Mouse (Mus musculus) right cerebral cortex, adult 18-20 months (tissue): ENCODE data around the gene Tbcc.
A peak's percentile ranks its signal among the peaks of the same experiment; 100 is the strongest.
"Not testable (repeated sequence)": the region's sequence is repeated elsewhere in the genome, so short reads cannot be mapped to it uniquely, and the experiment has no call there.

ENCODE experiments used
- DNase-seq: peaks from one replicate; pipeline ENCODE4 v3.0.0; 2022; ENCODE audit warnings: mixed read lengths

Tbcc gene

GRCm38 (mm10) chr17:46890116-46890815 lies at the start of gene Tbcc:
Tbcc (plus strand) TSS chr17:46890684.
- DNase-seq: peak; percentile 98

DNA sequence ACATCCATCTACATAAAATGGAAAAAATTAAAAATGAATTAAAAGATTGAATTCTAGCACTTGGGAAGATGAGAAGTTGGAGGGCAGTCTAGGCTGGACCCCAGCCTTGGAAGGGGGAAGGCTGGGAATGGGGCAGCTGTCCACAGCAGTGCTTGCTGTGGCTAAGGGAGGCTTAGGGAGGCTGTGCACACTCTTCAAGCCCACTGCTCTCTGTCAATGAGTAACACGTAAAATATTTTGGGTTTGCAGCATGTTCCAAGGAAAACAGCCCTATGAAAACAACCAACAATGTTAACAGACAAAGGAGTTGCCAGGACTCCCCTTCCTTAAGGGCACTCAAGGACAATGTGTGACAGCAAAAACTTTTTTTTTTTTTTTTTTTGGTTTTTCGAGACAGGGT lies 47.5 kb upstream of the Tbcc start:
- DNase-seq: no peak

DNA sequence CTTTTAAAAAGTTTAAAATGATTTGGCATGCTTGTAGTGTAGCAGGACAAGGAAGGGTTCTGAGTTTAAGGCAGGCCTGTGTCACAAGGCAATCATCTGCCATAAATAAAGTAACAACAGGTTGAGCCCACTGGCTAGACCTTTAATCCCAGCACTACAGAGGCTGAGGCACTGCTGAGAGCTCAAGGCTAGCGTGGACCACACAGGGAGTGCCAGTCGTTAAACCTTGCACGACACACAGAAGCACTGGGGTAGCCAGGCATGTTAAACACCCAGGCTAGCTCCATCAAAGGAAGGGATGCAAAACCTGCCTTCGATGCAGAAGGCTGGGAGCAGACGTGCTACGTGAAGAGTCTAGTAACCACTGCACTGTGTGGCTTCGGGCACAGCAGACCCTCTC lies 46.8 kb upstream of the Tbcc start:
- DNase-seq: no peak

DNA sequence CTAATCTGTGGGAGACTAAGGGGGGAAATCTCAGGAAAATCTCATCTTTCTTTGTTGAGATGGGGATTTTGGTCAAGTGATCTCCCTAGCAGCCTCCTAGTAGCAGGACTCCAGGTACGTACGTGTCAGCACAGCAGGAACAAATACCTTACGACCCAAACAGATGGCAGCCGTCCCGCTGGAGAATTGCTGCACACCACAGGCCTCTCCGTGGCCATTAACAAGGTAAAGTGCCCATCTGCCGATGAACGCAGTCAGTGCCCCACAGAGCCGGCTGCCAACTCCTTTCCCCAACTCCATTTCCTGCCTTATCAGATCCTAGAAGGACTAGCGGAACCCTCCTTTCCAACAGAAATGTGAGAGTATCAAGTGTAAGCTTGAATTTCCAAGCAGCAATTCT lies 45.7 kb upstream of the Tbcc start:
- DNase-seq: no peak

GRCm38 (mm10) chr17:46845262-46845661 lies 45.2 kb upstream of the Tbcc start:
- DNase-seq: no peak

- DNase-seq: not testable (repeated sequence)
Measured at GRCm38 (mm10) chr17:46846573-46846972, 43.9 kb upstream of the Tbcc start.

- DNase-seq: no peak
Measured at GRCm38 (mm10) chr17:46847206-46847605, 43.3 kb upstream of the Tbcc start.

GRCm38 (mm10) chr17:46852725-46853124 lies 37.8 kb upstream of the Tbcc start:
- no peak for DNase-seq

DNA sequence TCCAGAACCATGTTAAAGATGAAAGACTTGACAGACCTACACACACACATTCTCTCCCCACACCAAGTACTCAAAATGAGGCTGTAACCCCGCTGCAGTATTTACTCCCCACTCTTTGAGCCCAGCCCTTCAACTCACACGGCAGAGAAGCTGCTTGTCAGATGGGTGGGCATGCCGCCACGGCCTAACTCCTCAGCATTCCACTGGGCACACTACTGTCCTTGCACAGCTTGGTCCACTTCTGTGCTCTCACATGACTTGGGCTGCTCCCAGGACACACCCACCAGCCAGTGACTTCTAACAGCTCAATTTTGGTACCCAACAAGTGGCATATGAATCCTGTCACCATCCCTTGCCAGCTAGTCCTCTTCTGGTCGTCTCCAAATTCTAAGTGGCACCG lies 37.2 kb upstream of the Tbcc start:
- peak; percentile 57 for DNase-seq

- no peak for DNase-seq
Measured at GRCm38 (mm10) chr17:46854096-46854495, 36.4 kb upstream of the Tbcc start.

DNA sequence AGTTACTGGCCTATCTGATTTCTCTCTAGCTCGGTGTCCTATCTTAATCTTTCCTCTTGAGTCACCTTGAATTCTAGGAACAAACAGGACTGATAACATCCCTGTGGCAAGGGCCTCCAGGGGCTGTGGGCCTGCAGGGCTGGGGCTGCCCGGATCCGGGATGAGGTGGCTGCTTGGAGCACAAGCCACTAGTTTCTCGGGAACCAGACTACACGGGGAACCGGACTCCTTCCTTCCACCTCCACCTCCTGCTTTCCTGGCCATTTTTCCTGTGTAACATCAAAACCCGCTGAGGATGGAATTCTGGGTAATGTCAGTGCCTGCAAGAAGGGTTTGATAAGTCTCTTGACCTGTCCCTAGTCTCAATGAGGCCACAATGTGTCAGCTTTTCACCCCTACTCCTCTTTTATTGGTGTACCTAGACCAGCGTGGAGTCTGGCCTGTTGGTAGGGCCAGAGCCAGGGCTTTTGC lies 35.8 kb upstream of the Tbcc start:
- no peak for DNase-seq

- no peak for DNase-seq
Measured at GRCm38 (mm10) chr17:46855328-46856106, 35.0 kb upstream of the Tbcc start.

GRCm38 (mm10) chr17:46856107-46856388 lies 34.4 kb upstream of the Tbcc start:
- DNase-seq: no peak

- peak; percentile 78 for DNase-seq
Measured at GRCm38 (mm10) chr17:46856471-46857360, 33.8 kb upstream of the Tbcc start.

- peak; percentile 88 for DNase-seq
Measured at GRCm38 (mm10) chr17:46857361-46857902, 33.1 kb upstream of the Tbcc start.

DNA sequence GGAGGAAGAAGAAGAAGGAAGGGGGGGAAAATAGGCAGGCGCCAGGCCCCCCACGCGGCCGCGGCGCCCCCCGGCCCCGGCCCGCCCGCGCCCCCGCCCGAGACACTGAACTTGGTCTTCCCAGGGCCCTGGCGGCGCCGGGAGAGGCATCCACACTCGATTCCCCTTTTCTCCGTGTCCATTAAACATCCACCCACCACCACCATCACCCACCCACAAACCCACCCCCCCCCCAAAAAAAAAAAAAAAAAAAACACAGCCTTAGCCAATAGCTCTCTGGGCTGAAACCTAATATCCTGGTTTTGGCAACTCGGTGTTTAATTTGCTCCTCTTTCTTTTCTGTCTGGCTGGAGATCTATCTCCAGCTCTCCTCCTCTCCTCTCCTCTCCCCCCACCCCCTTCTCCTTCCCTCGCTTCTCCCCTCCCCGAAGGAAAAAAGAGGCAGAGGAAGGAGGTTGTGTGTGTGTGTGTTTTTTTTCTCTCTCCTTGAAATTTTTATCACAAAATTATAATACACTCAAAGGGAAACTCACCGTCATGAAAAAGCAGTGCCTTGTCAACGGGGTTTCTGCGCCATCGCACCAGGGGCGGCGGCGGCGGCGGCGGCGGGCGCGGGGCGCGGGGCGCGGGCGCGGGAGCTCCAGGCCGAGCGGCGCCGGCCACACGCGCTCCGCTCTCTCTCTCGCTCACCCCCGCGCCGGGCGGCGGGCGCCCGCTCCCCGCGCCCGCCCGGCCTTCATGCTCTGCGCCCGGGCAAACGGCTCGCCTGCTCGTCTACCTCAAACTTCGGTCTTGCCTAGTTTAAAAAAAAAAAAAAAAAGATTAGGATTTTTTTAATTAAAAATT lies 32.4 kb upstream of the Tbcc start, which contains the start of gene Bicral:
Bicral (minus strand) TSS at position 580 of the 846 bp plus-strand sequence.
- peak; percentile 67 for DNase-seq

- no peak for DNase-seq
Measured at GRCm38 (mm10) chr17:46858749-46859444, 31.6 kb upstream of the Tbcc start.

DNA sequence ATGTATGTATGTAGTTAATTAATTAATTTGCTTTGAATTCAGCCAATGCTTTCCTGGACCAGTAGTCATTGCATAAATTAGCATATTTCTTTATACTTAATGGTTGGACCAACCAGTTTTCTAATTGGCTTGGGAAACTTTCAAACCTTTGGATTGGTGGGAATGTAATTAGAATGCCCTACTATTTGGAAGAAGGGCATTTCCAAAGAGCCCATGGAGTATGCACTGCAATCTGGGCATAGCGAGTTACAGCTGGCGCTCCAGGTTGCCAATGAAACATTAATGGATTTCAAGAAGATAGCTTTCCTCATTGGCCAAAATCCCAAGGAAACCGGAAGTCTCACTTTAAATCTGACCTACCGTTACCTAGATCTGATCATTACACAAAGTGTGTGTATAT lies 30.4 kb upstream of the Tbcc start:
- DNase-seq: no peak

- DNase-seq: peak; percentile 40
Measured at GRCm38 (mm10) chr17:46864566-46865195, 25.8 kb upstream of the Tbcc start.

DNA sequence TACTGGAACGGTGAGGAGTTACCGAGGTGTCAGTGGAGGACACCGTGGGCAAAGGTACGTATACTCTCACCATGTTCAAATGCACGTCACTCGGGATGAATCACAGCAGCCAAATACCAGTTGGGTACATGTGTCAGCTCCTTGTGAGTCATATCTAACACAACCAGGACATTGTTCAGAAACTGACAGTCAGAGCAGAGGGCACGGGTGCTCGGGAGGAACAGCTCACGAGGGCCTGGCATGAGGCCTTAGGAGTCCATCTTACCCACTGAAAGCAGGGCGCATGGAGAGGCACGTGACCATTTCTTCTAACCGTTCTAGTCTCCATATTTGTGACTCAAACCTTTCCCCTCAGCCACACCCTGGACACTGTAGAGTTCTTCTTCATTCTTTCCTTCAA lies 23.6 kb upstream of the Tbcc start:
- peak; percentile 57 for DNase-seq
